12 mouse cellular contexts compared by ENCODE assay signal in genomic region chr2:32156645-32157044, GRCm38 (mm10). TPM values are rescaled to one million over a fixed set of nuclear protein-coding genes. Genes with fewer than 3 reads are reported as not detected.
DNase-seq lines count a peak whose midpoint lies in the region; ATAC-seq and TF ChIP-seq lines count a peak whose summit lies in the region.
"Had no signal": no experiment of that assay in that cellular context is flagged by ENCODE, and none has a peak within 500 bp of the region (broad histone marks: within the 10 kb centered on the region; RNA-seq: fewer than 3 reads in every experiment).

No protein-coding gene starts in this region.

- no peaks in the 10 kb centered on the region for H3K9me3 ChIP-seq in kidney, postnatal 0 days (replicated peaks; ENCODE audit: low read length)
- no peaks in the 10 kb centered on the region for H3K9me3 ChIP-seq in embryonic facial prominence, embryonic 11.5 days (replicated peaks; ENCODE audit: control insufficient read depth, low read length)
- H3K9me3 ChIP-seq in hindbrain, embryonic 12.5 days (replicated peaks): no peaks in the 10 kb centered on the region
- no peaks in the 10 kb centered on the region for H3K9me3 ChIP-seq in midbrain, embryonic 16.5 days (replicated peaks; ENCODE audit: control insufficient read depth, low read length, poor library complexity, severe bottlenecking)

- H3K4me3 ChIP-seq in kidney, postnatal 0 days (replicated peaks; ENCODE audit: low read depth, low read length): no peak overlapping the region
- no peak overlapping the region for H3K4me3 ChIP-seq in embryonic facial prominence, embryonic 11.5 days (ENCODE audit: low read depth, low read length)
- H3K4me3 ChIP-seq in hindbrain, embryonic 12.5 days: no peak overlapping the region
- H3K4me3 ChIP-seq in midbrain, embryonic 16.5 days (ENCODE audit: low read depth, low read length): no peak overlapping the region

- H3K27ac ChIP-seq in kidney, postnatal 0 days: 0 out of 2 replicates have a peak overlapping the region, but pooled peaks have one; percentile 13
- H3K27ac ChIP-seq in embryonic facial prominence, embryonic 11.5 days (replicated peaks; ENCODE audit: low read depth, low read length): peak overlapping the region; percentile 63; the same call in 1 of the 2 replicates
- H3K27ac ChIP-seq in hindbrain, embryonic 12.5 days: peak overlapping the region; percentile 82
- peak overlapping the region; percentile 46 for H3K27ac ChIP-seq in midbrain, embryonic 16.5 days (ENCODE audit: low read length)

- 62% methylated on average over 10 of the region's 10 CpGs for WGBS in kidney, postnatal 0 days
- 48% methylated on average over 10 of the region's 10 CpGs for WGBS in embryonic facial prominence, embryonic 11.5 days
- WGBS in hindbrain, embryonic 12.5 days: 67% methylated on average over 10 of the region's 10 CpGs
- 65% methylated on average over 10 of the region's 10 CpGs for WGBS in midbrain, embryonic 16.5 days

- 0 out of 2 replicates have a peak overlapping the region, but pooled peaks have one; percentile 8 for H3K9ac ChIP-seq in kidney, postnatal 0 days (ENCODE audit: low read depth, low read length)
- no peak overlapping the region for H3K9ac ChIP-seq in embryonic facial prominence, embryonic 11.5 days (replicated peaks; ENCODE audit: low read length)
- peak overlapping the region; percentile 38; the same call in 1 of the 2 replicates for H3K9ac ChIP-seq in hindbrain, embryonic 12.5 days
- 0 out of 2 replicates have a peak overlapping the region, but pooled peaks have one; percentile 56 for H3K9ac ChIP-seq in midbrain, embryonic 16.5 days (ENCODE audit: low read depth, low read length)

- no peaks in the 10 kb centered on the region for H3K27me3 ChIP-seq in kidney, postnatal 0 days (ENCODE audit: insufficient read depth, low read length)
- H3K27me3 ChIP-seq in embryonic facial prominence, embryonic 11.5 days (ENCODE audit: control insufficient read depth, insufficient read depth, low read length): no peaks in the 10 kb centered on the region
- no peaks in the 10 kb centered on the region for H3K27me3 ChIP-seq in hindbrain, embryonic 12.5 days
- H3K27me3 ChIP-seq in midbrain, embryonic 16.5 days (ENCODE audit: control insufficient read depth, insufficient read depth, low read depth, low read length): no peaks in the 10 kb centered on the region

- DNase-seq in kidney, postnatal 0 days (ENCODE audit: low spot score): no peak
- no peak for DNase-seq in kidney, adult 9 months
- DNase-seq in embryonic facial prominence, embryonic 11.5 days (ENCODE audit: low spot score): no peak
- DNase-seq in urinary bladder, postnatal 14 days (ENCODE audit: low spot score): no peak
- no peak for DNase-seq in kidney, postnatal 14 days
- DNase-seq: adrenal gland, postnatal 10 days; cerebellum, adult 9-11 months; kidney, adult 8-10 months; lung, postnatal 10 days had no signal

- no peak for TF ChIP-seq CTCF in kidney, postnatal 0 days (IDR thresholded peaks at IDR 0.05; ENCODE audit: low read depth)

- H3K4me2 ChIP-seq in kidney, postnatal 0 days (ENCODE audit: low read length): no peak overlapping the region
- peak overlapping the region; percentile 5; the same call in 1 of the 2 replicates for H3K4me2 ChIP-seq in embryonic facial prominence, embryonic 11.5 days (ENCODE audit: low read depth, low read length)
- peak overlapping the region; percentile 33 for H3K4me2 ChIP-seq in hindbrain, embryonic 12.5 days (replicated peaks)
- H3K4me2 ChIP-seq in midbrain, embryonic 16.5 days (ENCODE audit: low read length): peak overlapping the region; percentile 20

- H3K4me1 ChIP-seq in kidney, postnatal 0 days (replicated peaks; ENCODE audit: insufficient read depth, low read length): peaks cover 61% of the 10 kb centered on the region
- H3K4me1 ChIP-seq in embryonic facial prominence, embryonic 11.5 days (ENCODE audit: control insufficient read depth, insufficient read depth, low read length): peaks cover 16% of the 10 kb centered on the region
- peaks cover 86% of the 10 kb centered on the region for H3K4me1 ChIP-seq in hindbrain, embryonic 12.5 days
- H3K4me1 ChIP-seq in midbrain, embryonic 16.5 days (ENCODE audit: control insufficient read depth, insufficient read depth, low read length): peaks cover 84% of the 10 kb centered on the region

- no peaks in the 10 kb centered on the region for H3K36me3 ChIP-seq in kidney, postnatal 0 days (ENCODE audit: insufficient read depth, low read length)
- H3K36me3 ChIP-seq in embryonic facial prominence, embryonic 11.5 days (replicated peaks; ENCODE audit: control insufficient read depth, insufficient read depth, low read depth, low read length): no peaks in the 10 kb centered on the region
- H3K36me3 ChIP-seq in hindbrain, embryonic 12.5 days: peaks cover 4% of the 10 kb centered on the region; the same call in 1 of the 2 replicates
- no peaks in the 10 kb centered on the region for H3K36me3 ChIP-seq in midbrain, embryonic 16.5 days (ENCODE audit: control insufficient read depth, insufficient read depth, low read length)

- ATAC-seq in kidney, postnatal 0 days (replicated peaks; ENCODE audit: low FRiP score, low read depth): no peak
- ATAC-seq in embryonic facial prominence, embryonic 11.5 days (replicated peaks; ENCODE audit: insufficient number of reproducible peaks, low FRiP score, low TSS enrichment, low read depth): no peak
- ATAC-seq in hindbrain, embryonic 12.5 days (ENCODE audit: low FRiP score): no peak
- no peak for ATAC-seq in midbrain, embryonic 16.5 days
- ATAC-seq in erythroblast, adult 5-6 weeks (replicated peaks; ENCODE audit: low FRiP score, poor library complexity, severe bottlenecking): no peak

RNA-seq across cellular contexts. Expression of gene Prrc2b, which starts 5.8 kb away (rescaled TPM):
- 31.4 and 33.8 TPM in 2 replicates for polyA plus RNA-seq in kidney, postnatal 0 days (2015; fragmentation: Nextera tagmentation; extraction: Ambion mirVana)
- polyA plus RNA-seq in embryonic facial prominence, embryonic 11.5 days (2014; fragmentation: Nextera tagmentation; extraction: Ambion mirVana): 46.2 and 48.6 TPM in 2 replicates
- polyA plus RNA-seq in hindbrain, embryonic 12.5 days (2016; fragmentation: Nextera tagmentation; extraction: Ambion mirVana): 111 and 114 TPM in 2 replicates
- polyA plus RNA-seq in midbrain, embryonic 16.5 days (2015; fragmentation: Nextera tagmentation; extraction: Ambion mirVana): 69.8 and 77.9 TPM in 2 replicates
- 12.3 and 13.0 TPM in 2 replicates for total RNA-seq in erythroblast, adult 5-6 weeks (2015; ENCODE audit: low replicate concordance)
- 10.8 and 13.7 TPM in 2 replicates for total RNA-seq in erythroblast, adult 5-6 weeks (2017; ENCODE audit: low replicate concordance)

Comparison
In these comparisons a context has a peak if more than half of its experiments do, and no peak if none do; other contexts are left out.
1. H3K27ac ChIP-seq: peak in every context shown above with its lines; median percentile 82 in hindbrain, embryonic 12.5 days; 63 in embryonic facial prominence, embryonic 11.5 days; 46 in midbrain, embryonic 16.5 days; 13 in kidney, postnatal 0 days.